Mouse (Mus musculus) ES-Bruce4 (cell line): Measurements from ENCODE around the gene Tbkbp1.

Experiments
- CTCF ChIP-seq: IDR thresholded peaks from one replicate; pipeline ENCODE4 v1.8.1; 2011; ENCODE audit warnings: low read depth, low read length
- EP300 ChIP-seq: IDR thresholded peaks from 2 replicates; pipeline ENCODE4 v1.6.1; 2011; ENCODE audit warnings: low read depth, low read length; ENCODE audit not compliant: insufficient read depth
- POLR2A ChIP-seq: IDR thresholded peaks from one replicate; pipeline ENCODE4 v1.8.1; 2011; ENCODE audit warnings: low read length; ENCODE audit not compliant: insufficient read depth

- TF ChIP-seq CTCF (no peak), POLR2A (no peak), EP300 (no peak)
Measured at GRCm38 (mm10) chr11:97124266-97125036, 26.8 kb downstream of the Tbkbp1 start.
